Mouse (Mus musculus) cerebellum, adult 2 months (tissue): Measurements from ENCODE around the gene Traf3ip2. TPM values are rescaled to one million over a fixed set of nuclear protein-coding genes. Genes with fewer than 3 reads are reported as not detected.

Experiments used
- DNase-seq, 2 experiments: peaks; one replicate each; pipeline ENCODE4 v3.0.0; 2021
- H3K27ac ChIP-seq: fragments of 200-500 bp; 2 replicates; pipeline ENCODE4 v1.5.1; 2012; ENCODE audit warnings: low read length, control low read depth, inconsistent platforms; ENCODE audit not compliant: insufficient read depth
- H3K27me3 ChIP-seq: fragments of 200-500 bp; 2 replicates; pipeline ENCODE4 v1.6.1; 2012; ENCODE audit warnings: inconsistent platforms, mild to moderate bottlenecking, low read length, moderate library complexity; ENCODE audit not compliant: control insufficient read depth, insufficient read depth
- H3K4me1 ChIP-seq: fragments of 200-500 bp; 2 replicates; pipeline ENCODE4 v1.6.1; 2011; ENCODE audit warnings: low read length; ENCODE audit not compliant: control insufficient read depth, insufficient read depth
- H3K4me3 ChIP-seq: fragments of 200-500 bp; replicated peaks from 2 replicates; pipeline ENCODE3; 2011; ENCODE audit warnings: mild to moderate bottlenecking, low read depth, low read length, control low read depth; ENCODE audit not compliant: insufficient read depth
- CTCF ChIP-seq: fragments of 200-500 bp; IDR thresholded peaks from 2 replicates; pipeline ENCODE4 v1.5.1; 2011; ENCODE audit warnings: low read depth, mild to moderate bottlenecking, control low read depth, low read length, moderate library complexity, borderline replicate concordance; ENCODE audit not compliant: insufficient read depth
- POLR2A ChIP-seq: fragments of 200-500 bp; IDR thresholded peaks from 2 replicates; pipeline ENCODE4 v1.6.1; 2011; ENCODE audit warnings: low read length, control low read depth, borderline replicate concordance; ENCODE audit not compliant: insufficient read depth
- whole genome bisulfite sequencing: fragments of 180-500 bp; shearing (Covaris S2); methylation state at CpG from one replicate; pipeline ENCODE4 v1.1.7; 2018; 5-methylcytosine and 5-hydroxymethylcytosine counted together
- polyA plus RNA-seq: library from polyadenylated mRNA; depleted of rRNA; stranded (reverse); fragments of >200 nt; gene quantifications from 2 replicates; pipeline ENCODE4 v1.2.3, GENCODE M21; 2012

Traf3ip2 gene
- polyA plus RNA-seq, 1 experiment, result 5.7 TPM

DNA sequence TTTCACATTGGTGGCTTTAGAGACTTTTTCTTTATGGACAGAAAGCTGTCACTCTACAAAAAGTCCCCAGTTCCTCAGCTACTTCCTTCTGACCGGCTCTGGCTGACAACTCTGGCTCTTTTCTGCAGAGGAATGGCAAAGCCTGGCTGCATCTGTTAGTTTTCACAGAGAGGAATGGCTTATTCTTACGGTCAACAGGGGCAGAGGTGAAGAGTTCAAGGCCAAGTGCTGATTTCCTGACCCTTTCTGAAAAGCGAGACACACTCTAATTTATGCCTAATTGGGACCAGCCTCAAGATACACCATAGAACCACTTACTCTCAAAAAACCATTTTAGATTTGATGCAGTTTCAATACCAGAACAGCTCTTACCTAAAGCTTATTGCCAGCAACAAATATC lies 61.4 kb downstream of the Traf3ip2 start:
- no peak for TF ChIP-seq POLR2A
- TF ChIP-seq CTCF, result no peak
- H3K27ac ChIP-seq, result no peak overlapping the region
- no peak for DNase-seq
- no peak overlapping the region for H3K4me3 ChIP-seq
- no peaks in the 10 kb centered on the region for H3K4me1 ChIP-seq
- WGBS, result 77% methylated on average over 3 of the region's 3 CpGs
- H3K27me3 ChIP-seq, result no peaks in the 10 kb centered on the region

DNA sequence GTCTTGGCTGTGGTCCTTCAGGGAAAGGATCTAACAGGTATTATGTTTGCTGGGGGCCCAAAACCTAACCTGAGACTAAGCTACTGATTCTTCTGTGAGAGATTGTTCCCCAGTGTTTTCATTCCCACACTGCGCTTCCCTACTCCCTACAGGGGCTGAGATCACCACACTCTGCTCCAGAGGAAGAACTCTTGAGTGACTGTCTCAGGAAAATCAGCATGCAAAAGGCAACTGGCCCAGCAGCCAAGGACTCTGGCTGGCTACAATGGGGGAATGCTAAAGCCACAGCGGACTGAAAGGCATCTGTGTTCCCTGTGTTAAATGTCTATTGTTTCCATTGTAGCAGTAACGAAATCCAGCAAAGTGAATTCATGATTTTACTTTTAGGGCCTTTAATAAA lies 62.0 kb downstream of the Traf3ip2 start:
- H3K4me3 ChIP-seq, result no peak overlapping the region
- TF ChIP-seq CTCF, result no peak
- no peak for TF ChIP-seq POLR2A
- 77% methylated on average over 3 of the region's 3 CpGs for WGBS
- H3K27ac ChIP-seq, result no peak overlapping the region
- no peaks in the 10 kb centered on the region for H3K4me1 ChIP-seq
- no peaks in the 10 kb centered on the region for H3K27me3 ChIP-seq
- peak in 1 of 2 experiments; percentile 22 for DNase-seq

DNA sequence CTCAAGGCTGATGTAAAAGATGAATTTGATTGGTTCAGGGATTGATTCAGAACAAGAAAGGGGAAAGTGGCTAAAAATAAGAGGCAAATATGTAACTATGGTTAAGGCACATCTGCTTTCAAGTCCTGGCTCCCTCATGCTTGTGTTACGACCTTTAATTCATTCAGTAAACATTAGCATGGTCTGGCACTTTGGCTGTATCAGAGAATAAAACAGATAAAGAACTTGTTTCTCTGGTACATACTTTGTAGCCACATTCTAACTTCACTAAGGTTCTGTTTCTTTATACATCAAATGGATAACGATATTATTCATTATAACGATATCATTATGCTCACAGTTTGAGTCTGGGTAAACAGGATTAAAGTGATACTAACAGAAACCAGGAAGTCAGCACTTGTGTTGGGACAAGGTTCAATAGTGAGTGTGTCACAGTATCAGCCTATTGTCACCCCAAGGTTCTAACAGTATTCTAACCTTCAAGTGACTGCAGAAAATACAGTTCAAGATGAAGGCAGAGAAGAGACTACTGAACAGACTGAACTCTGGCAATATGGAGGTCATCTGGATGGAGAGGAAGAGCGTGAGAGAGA lies 65.6 kb downstream of the Traf3ip2 start:
- WGBS, result 97% methylated on average over 4 of the region's 4 CpGs
- no peak for DNase-seq

DNA sequence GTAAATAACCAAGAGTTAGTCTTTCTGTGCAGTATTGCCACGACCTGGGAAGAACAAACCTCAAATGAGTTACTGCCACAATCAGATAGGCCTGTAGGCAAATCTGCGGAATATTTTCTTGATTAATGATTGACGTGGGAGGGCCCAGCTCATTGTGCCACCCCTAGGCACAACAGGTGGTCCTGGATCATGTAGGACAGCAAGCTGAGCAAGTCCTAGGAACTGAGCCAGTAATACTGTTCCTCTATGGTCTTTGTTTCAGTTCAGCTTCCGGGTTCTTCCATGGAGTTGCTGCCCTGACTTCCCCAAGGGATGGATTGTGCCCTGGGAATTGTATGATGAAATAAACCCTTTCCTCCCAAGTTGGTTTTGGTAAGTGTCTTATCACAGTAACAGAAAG lies 68.3 kb downstream of the Traf3ip2 start:
- DNase-seq, result no peak
- H3K4me1 ChIP-seq, result no peaks in the 10 kb centered on the region
- H3K27me3 ChIP-seq, result no peaks in the 10 kb centered on the region
- 50% methylated on average over 4 of the region's 4 CpGs for WGBS
- no peak overlapping the region for H3K27ac ChIP-seq
- no peak overlapping the region for H3K4me3 ChIP-seq
- TF ChIP-seq POLR2A, result no peak
- TF ChIP-seq CTCF, result no peak

More for the DNA sequence above, 65.6 kb downstream of the Traf3ip2 start:
- Histone ChIP-seq H3K27ac (no peak overlapping the region), H3K4me3 (no peak overlapping the region), H3K27me3 (no peaks in the 10 kb centered on the region), H3K4me1 (no peaks in the 10 kb centered on the region)
- TF ChIP-seq CTCF (no peak), POLR2A (no peak)

DNA sequence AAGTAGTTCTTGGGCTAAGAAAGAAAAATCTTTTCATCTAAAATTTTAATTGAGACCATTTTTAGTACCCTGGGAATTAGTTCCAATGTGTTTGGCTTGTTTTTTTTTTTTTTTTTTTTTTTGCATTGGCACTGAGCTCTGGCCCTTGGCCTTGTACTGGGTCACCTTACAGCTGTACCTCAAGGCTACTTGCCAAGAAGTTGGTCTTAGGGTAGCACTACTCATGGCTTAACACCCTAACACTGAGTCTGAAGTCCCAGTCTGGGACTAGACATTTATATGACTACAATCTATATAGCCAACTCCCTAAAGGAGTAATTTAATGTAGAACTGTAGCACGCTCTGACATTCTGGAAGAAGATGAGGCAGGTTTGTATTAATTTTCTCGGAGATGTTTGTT lies 69.8 kb downstream of the Traf3ip2 start:
- no peak for DNase-seq
- WGBS, result 78% methylated on average over 2 of the region's 2 CpGs
- TF ChIP-seq CTCF, result no peak
- no peak for TF ChIP-seq POLR2A
- no peaks in the 10 kb centered on the region for H3K4me1 ChIP-seq
- no peak overlapping the region for H3K4me3 ChIP-seq
- H3K27ac ChIP-seq, result no peak overlapping the region
- no peaks in the 10 kb centered on the region for H3K27me3 ChIP-seq

DNA sequence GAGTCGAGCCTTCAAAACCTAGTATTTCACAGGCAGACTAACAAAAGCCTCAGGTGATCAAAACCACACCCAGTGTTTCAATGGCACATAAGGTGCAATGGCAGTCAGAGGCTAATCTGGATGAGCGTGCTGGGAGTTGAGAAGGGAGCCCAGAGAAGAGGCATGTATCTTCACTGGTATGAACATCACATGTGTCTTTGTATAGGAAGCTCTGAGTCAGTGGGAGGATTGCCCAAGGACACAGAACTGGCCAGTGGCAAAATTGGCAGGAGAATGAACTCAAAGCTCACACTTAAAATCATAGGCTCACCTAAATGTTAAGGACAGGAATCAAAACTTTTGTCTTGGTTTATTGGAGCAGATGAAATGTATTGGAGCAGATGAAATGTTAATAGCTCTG lies 70.7 kb downstream of the Traf3ip2 start:
- Histone ChIP-seq H3K4me1 (no peaks in the 10 kb centered on the region), H3K27me3 (no peaks in the 10 kb centered on the region), H3K27ac (no peak overlapping the region), H3K4me3 (no peak overlapping the region)
- DNase-seq, result no peak
- WGBS, result 87% methylated on average over 2 of the region's 2 CpGs
- TF ChIP-seq POLR2A, result no peak

DNA sequence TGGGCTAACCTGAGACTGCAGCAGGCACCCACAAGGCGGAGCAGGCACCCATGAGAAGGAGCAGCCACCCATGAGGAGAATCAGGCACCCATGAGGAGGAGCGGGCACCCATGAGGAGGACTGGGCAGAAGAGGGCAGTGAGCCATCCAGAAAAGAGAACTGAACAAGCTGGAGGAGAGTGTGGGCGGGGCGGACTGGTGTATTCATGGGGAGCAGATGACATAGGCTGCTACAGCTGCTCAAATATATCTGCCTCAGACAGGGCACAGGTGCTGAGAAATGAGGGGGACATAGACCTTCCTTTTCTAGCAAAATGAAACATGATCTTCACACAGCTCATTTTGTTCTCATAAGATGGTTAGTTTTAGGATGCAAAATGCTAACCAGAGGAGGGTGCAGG lies 74.1 kb downstream of the Traf3ip2 start:
- TF ChIP-seq CTCF (no peak), POLR2A (no peak)
- H3K27me3 ChIP-seq, result no peaks in the 10 kb centered on the region
- WGBS, result 85% methylated on average over 4 of the region's 4 CpGs
- no peaks in the 10 kb centered on the region for H3K4me1 ChIP-seq
- no peak overlapping the region for H3K27ac ChIP-seq
- H3K4me3 ChIP-seq, result no peak overlapping the region
- DNase-seq, result no peak

DNA sequence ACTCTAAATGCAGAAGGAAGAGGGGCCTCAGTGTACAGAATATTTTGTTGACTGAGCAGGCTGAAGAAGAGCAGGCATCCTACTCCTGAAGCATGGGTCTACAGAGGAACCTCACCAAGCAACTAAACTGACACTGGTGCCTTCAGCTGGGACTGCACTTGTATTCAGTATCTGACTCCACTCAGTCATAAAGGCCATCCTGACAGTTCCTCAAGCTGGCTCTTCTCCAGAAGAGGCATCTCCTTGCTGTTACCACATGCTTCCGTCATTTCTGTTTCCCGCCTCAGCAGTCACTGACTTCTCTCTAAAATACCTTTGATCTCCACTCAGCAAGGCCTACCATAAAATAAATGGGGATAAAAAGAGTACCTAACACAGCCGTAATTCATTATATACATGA lies 75.1 kb downstream of the Traf3ip2 start:
- no peak overlapping the region for H3K27ac ChIP-seq
- no peaks in the 10 kb centered on the region for H3K4me1 ChIP-seq
- TF ChIP-seq POLR2A, result no peak
- no peak for TF ChIP-seq CTCF
- no peaks in the 10 kb centered on the region for H3K27me3 ChIP-seq
- peak in 1 of 2 experiments; percentile 49 for DNase-seq
- 25% methylated on average over 3 of the region's 3 CpGs for WGBS
- no peak overlapping the region for H3K4me3 ChIP-seq

DNA sequence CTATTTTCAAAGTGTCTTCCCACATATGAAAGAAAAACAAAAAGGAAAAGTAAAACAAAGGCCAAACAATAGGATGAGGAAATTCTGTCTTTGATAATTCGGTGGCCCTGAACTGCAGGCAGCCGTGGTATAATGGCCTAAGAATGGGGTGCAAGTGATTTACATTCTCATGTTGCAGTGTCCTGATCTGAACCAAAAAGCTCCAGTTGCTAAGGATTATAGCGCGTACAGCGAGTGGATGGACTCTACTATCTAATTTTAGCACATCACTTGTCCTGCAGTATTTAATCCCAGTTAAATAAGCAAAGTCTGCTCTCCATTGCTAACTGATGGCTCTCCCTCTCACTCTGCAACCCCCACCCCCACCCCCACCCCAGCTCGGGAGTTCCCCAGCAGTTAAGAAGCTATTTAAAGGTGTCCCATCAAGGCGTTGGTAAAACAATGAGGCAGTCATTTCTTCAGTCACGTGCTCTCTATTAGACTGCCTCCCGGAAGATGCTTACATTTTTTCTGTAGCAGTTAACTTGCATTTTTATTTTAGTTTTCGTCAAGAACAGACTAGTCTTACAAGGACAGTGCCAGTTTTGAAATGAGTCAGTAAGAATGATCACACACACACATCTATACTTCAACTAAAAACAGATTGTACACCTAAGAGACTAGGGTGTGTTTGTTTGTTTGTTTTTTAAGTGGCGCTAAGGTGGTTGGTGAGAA lies 78.8 kb downstream of the Traf3ip2 start:
- TF ChIP-seq POLR2A (no peak), CTCF (no peak)
- 70% methylated on average over 11 of the region's 11 CpGs for WGBS

More for the DNA sequence above, 78.8 kb downstream of the Traf3ip2 start:
- no peak overlapping the region for H3K4me3 ChIP-seq
- H3K4me1 ChIP-seq, result no peaks in the 10 kb centered on the region
- H3K27ac ChIP-seq, result no peak overlapping the region
- no peaks in the 10 kb centered on the region for H3K27me3 ChIP-seq
- no peak for DNase-seq
